Mouse (Mus musculus) MEL (cell line): Measurements from ENCODE around the gene Adgrg6. TPM values are rescaled to one million over a fixed set of nuclear protein-coding genes. Genes with fewer than 3 reads are reported as not detected.

Experiments used
- DNase-seq: peaks from one replicate; pipeline ENCODE4 v3.0.0; 2011; ENCODE audit warnings: low read depth, low spot score
- H3K27ac ChIP-seq: 2 replicates; pipeline ENCODE4 v1.5.1; 2012; ENCODE audit warnings: low read depth, mild to moderate bottlenecking, control low read depth, low read length, moderate library complexity; ENCODE audit not compliant: control insufficient read depth
- H3K27me3 ChIP-seq, 2 experiments: fragments of 150-350 bp in 1 of 2; sonication (generic) in 1 of 2; 2 replicates each; pipeline ENCODE4 v1.6.1; 2012; ENCODE audit warnings: low read length in 2 of 2, mild to moderate bottlenecking in 2 of 2, improper control_type of control experiment in 1 of 2, moderate library complexity in 1 of 2; ENCODE audit not compliant: insufficient read depth in 2 of 2, control insufficient read depth in 1 of 2
- H3K36me3 ChIP-seq, 2 experiments: 2 replicates each; pipeline ENCODE4 v1.6.1; 2012 to 2014; ENCODE audit warnings: low read length in 2 of 2, improper control_type of control experiment in 1 of 2, inconsistent platforms in 1 of 2, mild to moderate bottlenecking in 1 of 2; ENCODE audit not compliant: insufficient read depth in 2 of 2, control insufficient read depth in 1 of 2
- H3K4me1 ChIP-seq, 2 experiments: fragments of 150-350 bp in 1 of 2; sonication (generic) in 1 of 2; 2 replicates each; pipeline ENCODE4 v1.6.1; 2012; ENCODE audit warnings: low read length in 2 of 2, improper control_type of control experiment in 1 of 2, mild to moderate bottlenecking in 1 of 2; ENCODE audit not compliant: insufficient read depth in 2 of 2, control insufficient read depth in 1 of 2
- H3K4me3 ChIP-seq, 2 experiments: fragments of 150-350 bp in 1 of 2; sonication (generic) in 1 of 2; 2 replicates each; pipeline ENCODE4 v1.5.1; 2012; ENCODE audit warnings: low read depth in 2 of 2, low read length in 2 of 2, mild to moderate bottlenecking in 2 of 2, moderate library complexity in 2 of 2, control low read depth in 1 of 2, improper control_type of control experiment in 1 of 2; ENCODE audit not compliant: control insufficient read depth in 1 of 2, insufficient read depth in 1 of 2
- H3K79me2 ChIP-seq: 2 replicates; pipeline ENCODE4 v1.6.1; 2012; ENCODE audit warnings: mild to moderate bottlenecking, low read length, moderate library complexity; ENCODE audit not compliant: control insufficient read depth, poor library complexity, insufficient read depth
- H3K9ac ChIP-seq: 2 replicates; pipeline ENCODE4 v1.6.1; 2012; ENCODE audit warnings: low read depth, mild to moderate bottlenecking, control low read depth, low read length, moderate library complexity; ENCODE audit not compliant: control insufficient read depth, poor library complexity, severe bottlenecking
- H3K9me3 ChIP-seq: fragments of 150-350 bp; sonication (generic); replicated peaks from 2 replicates; pipeline ENCODE4 v1.6.1; 2012; ENCODE audit warnings: mild to moderate bottlenecking, low read length, improper control_type of control experiment, moderate library complexity; ENCODE audit not compliant: insufficient read depth
- BHLHE40 ChIP-seq: IDR thresholded peaks from 2 replicates; pipeline ENCODE4 v1.6.1; 2012; ENCODE audit warnings: low read depth, mild to moderate bottlenecking, inconsistent platforms, low read length, improper control_type of control experiment, borderline replicate concordance
- E2F4 ChIP-seq: IDR thresholded peaks from 2 replicates; pipeline ENCODE4 v1.6.1; 2011; ENCODE audit warnings: low read depth, low read length, improper control_type of control experiment, borderline replicate concordance
- EP300 ChIP-seq, 2 experiments: IDR thresholded peaks; 2 replicates each; pipeline ENCODE4 v1.6.1; 2011; ENCODE audit warnings: improper control_type of control experiment in 2 of 2, low read length in 2 of 2, low read depth in 1 of 2, mild to moderate bottlenecking in 1 of 2
- ETS1 ChIP-seq: IDR thresholded peaks from 2 replicates; pipeline ENCODE4 v1.6.1; 2012; ENCODE audit warnings: low read depth, mild to moderate bottlenecking, inconsistent platforms, low read length, improper control_type of control experiment, moderate library complexity
- JUND ChIP-seq: IDR thresholded peaks from 2 replicates; pipeline ENCODE4 v1.6.1; 2011; ENCODE audit warnings: low read depth, mild to moderate bottlenecking, improper control_type of control experiment, low read length
- MAX ChIP-seq: IDR thresholded peaks from 2 replicates; pipeline ENCODE4 v1.6.1; 2011; ENCODE audit warnings: low read length, improper control_type of control experiment
- MXI1 ChIP-seq: IDR thresholded peaks from 2 replicates; pipeline ENCODE4 v1.6.1; 2011; ENCODE audit warnings: mild to moderate bottlenecking, low read depth, low read length, improper control_type of control experiment
- NELFE ChIP-seq: IDR thresholded peaks from 2 replicates; pipeline ENCODE4 v1.6.1; 2011; ENCODE audit warnings: low read depth, low read length, improper control_type of control experiment
- NRF1 ChIP-seq: IDR thresholded peaks from 2 replicates; pipeline ENCODE4 v1.6.1; 2014; ENCODE audit warnings: low read depth, mild to moderate bottlenecking, inconsistent platforms, low read length, improper control_type of control experiment, moderate library complexity; ENCODE audit not compliant: poor library complexity, insufficient read depth, severe bottlenecking
- RAD21 ChIP-seq: IDR thresholded peaks from 2 replicates; pipeline ENCODE4 v1.6.1; 2011; ENCODE audit warnings: mild to moderate bottlenecking, low read depth, low read length, improper control_type of control experiment
- RCOR1 ChIP-seq: IDR thresholded peaks from 2 replicates; pipeline ENCODE4 v1.6.1; 2012; ENCODE audit warnings: low read depth, mild to moderate bottlenecking, inconsistent platforms, low read length, improper control_type of control experiment
- SIN3A ChIP-seq: IDR thresholded peaks from 2 replicates; pipeline ENCODE4 v1.6.1; 2012; ENCODE audit warnings: low read length, improper control_type of control experiment, inconsistent platforms
- TBP ChIP-seq: IDR thresholded peaks from 2 replicates; pipeline ENCODE4 v1.8.0; 2011; ENCODE audit warnings: low read depth, low read length, improper control_type of control experiment
- USF1 ChIP-seq: IDR thresholded peaks from 2 replicates; pipeline ENCODE4 v1.6.1; 2014; ENCODE audit warnings: low read depth, mild to moderate bottlenecking, inconsistent platforms, low read length, improper control_type of control experiment, moderate library complexity
- polyA plus RNA-seq, 2 experiments: library from polyadenylated mRNA; stranded (reverse) in 1 of 2; unstranded in 1 of 2; fragments of >175 nt in 1 of 2; fragments of >200 nt in 1 of 2; gene quantifications; 2 replicates each; pipeline versions ENCODE4 v1.2.1 to v1.2.4; 2012; ENCODE audit warnings: low replicate concordance in 2 of 2, low read depth in 1 of 2; ENCODE audit not compliant: insufficient read length in 2 of 2, insufficient read depth in 1 of 2, missing spikeins in 1 of 2
- total RNA-seq: library from RNA; depleted of rRNA; stranded (reverse); fragments of 300-350 nt; gene quantifications from 2 replicates; pipeline ENCODE4 v1.2.3, GENCODE M21; 2012

Adgrg6 gene
- total and polyA plus RNA-seq, 3 experiments, result not detected

DNA sequence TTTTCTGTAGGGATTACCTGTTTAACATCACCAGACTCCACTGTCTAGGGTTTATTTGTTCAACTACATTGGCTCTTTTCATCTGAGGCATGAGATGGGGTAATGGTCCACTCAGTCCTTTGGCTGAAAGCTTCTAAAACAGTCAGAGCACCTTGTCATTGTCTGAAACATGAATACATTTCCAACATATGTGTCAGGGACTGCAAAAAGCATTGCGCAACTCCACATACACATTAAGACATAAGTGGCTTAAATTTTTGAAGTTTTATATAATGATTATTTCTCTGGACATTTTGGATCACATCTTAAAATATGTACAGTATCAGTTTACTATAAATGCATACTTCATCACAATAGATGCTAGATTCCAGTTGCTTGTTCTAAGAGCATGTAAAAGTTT lies 14.8 kb downstream of the Adgrg6 start:
- Histone ChIP-seq H3K4me3 (no peak overlapping the region), H3K79me2 (no peaks in the 10 kb centered on the region), H3K9ac (no peak overlapping the region), H3K27me3 (no peaks in the 10 kb centered on the region), H3K27ac (no peak overlapping the region), H3K36me3 (no peaks in the 10 kb centered on the region), H3K4me1 (no peaks in the 10 kb centered on the region; a peak in 1 of 4 replicates), H3K9me3 (no peaks in the 10 kb centered on the region)
- no peak for TF ChIP-seq JUND
- TF ChIP-seq TBP, result no peak
- no peak for TF ChIP-seq USF1
- no peak for TF ChIP-seq BHLHE40
- TF ChIP-seq EP300 (IDR thresholded peaks at IDR 0.05; ENCODE audit: low read depth in 1 of 2, low read length in 2 of 2), result no peak
- TF ChIP-seq RAD21, result no peak
- no peak for TF ChIP-seq SIN3A
- no peak for TF ChIP-seq ETS1
- TF ChIP-seq E2F4, result no peak
- DNase-seq, result no peak

DNA sequence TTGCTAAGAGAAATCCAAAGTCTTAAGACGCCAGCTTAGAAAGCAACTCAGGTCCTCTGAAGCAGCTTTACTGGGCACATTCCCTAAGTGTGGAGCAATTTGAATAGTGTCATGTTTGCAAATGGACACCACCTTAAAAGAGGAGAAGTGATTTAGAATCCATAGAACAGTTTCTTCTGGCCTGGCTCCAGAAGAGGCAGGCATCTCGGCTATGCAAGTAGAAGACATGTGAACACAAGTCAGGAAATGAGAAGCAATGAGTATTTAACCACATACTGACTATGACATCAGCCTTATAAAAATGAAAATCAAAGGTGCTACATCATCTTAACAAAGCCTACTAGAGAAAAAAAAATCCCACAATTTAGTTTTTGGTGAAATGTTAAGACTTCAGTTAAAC lies 17.7 kb downstream of the Adgrg6 start:
- TF ChIP-seq RCOR1, result no peak
- DNase-seq, result no peak
- H3K4me1 ChIP-seq, result no peaks in the 10 kb centered on the region; a peak in 1 of 4 replicates
- no peaks in the 10 kb centered on the region for H3K27me3 ChIP-seq
- H3K4me3 ChIP-seq, result no peak overlapping the region
- no peaks in the 10 kb centered on the region for H3K79me2 ChIP-seq
- no peaks in the 10 kb centered on the region for H3K36me3 ChIP-seq
- H3K9ac ChIP-seq, result no peak overlapping the region
- H3K9me3 ChIP-seq, result no peaks in the 10 kb centered on the region
- no peak overlapping the region for H3K27ac ChIP-seq

DNA sequence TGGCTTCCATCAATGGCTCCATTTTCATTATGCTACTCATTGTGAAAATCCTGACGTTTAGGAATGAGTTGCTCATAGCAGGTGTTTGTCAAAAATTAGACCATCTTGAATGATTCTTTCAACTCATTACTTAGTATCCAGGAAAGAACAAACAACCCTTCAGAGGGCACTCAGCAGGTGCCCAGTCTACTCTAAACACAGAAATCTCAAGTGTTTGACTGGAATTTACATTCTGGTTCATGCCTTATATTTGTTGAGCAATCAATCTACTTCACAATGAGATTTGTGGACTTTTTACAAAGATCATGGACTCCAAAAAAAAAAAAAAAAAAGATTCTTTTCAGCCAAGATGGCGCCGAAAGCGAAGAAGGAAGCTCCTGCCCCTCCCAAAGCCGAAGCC lies 22.7 kb downstream of the Adgrg6 start:
- H3K27ac ChIP-seq, result no peak overlapping the region
- no peak for DNase-seq
- H3K9me3 ChIP-seq, result no peaks in the 10 kb centered on the region
- H3K27me3 ChIP-seq, result no peaks in the 10 kb centered on the region
- H3K4me1 ChIP-seq, result no peaks in the 10 kb centered on the region
- TF ChIP-seq MAX (no peak), MXI1 (no peak), NRF1 (no peak), EP300 (IDR thresholded peaks at IDR 0.05; ENCODE audit: low read depth in 1 of 2, low read length in 2 of 2) (no peak), NELFE (no peak)
- no peak overlapping the region for H3K9ac ChIP-seq
- no peaks in the 10 kb centered on the region for H3K79me2 ChIP-seq
- H3K4me3 ChIP-seq, result no peak overlapping the region
- H3K36me3 ChIP-seq, result no peaks in the 10 kb centered on the region
